Mouse (Mus musculus) CH12.LX (cell line): ENCODE measurements around the gene Cacna1i.

Source experiments
- CTCF ChIP-seq, 2 experiments: IDR thresholded peaks in 1 of 2; conservative IDR thresholded peaks in 1 of 2; 2 replicates each; pipeline ENCODE4 v1.5.1; 2011 to 2012; ENCODE audit warnings: low read depth in 2 of 2, low read length in 2 of 2, improper control_type of control experiment in 1 of 2, inconsistent platforms in 1 of 2, mild to moderate bottlenecking in 1 of 2, moderate library complexity in 1 of 2
- E2F4 ChIP-seq: IDR thresholded peaks from 2 replicates; pipeline ENCODE4 v1.6.1; 2011; ENCODE audit warnings: low read depth, low read length, improper control_type of control experiment; ENCODE audit not compliant: insufficient replicate concordance
- EP300 ChIP-seq: IDR thresholded peaks from 2 replicates; pipeline ENCODE4 v1.6.1; 2011; ENCODE audit warnings: low read length, improper control_type of control experiment
- ETS1 ChIP-seq: conservative IDR thresholded peaks from 2 replicates; pipeline ENCODE4 v1.6.1; 2012; ENCODE audit warnings: low read depth, mild to moderate bottlenecking, inconsistent platforms, low read length, improper control_type of control experiment, moderate library complexity
- KAT2A ChIP-seq: IDR thresholded peaks from 2 replicates; pipeline ENCODE4 v1.6.1; 2012; ENCODE audit warnings: low read length, improper control_type of control experiment, inconsistent platforms; ENCODE audit not compliant: insufficient replicate concordance
- MAX ChIP-seq: IDR thresholded peaks from 2 replicates; pipeline ENCODE4 v1.6.1; 2011; ENCODE audit warnings: low read length, improper control_type of control experiment
- NELFE ChIP-seq: IDR thresholded peaks from 2 replicates; pipeline ENCODE4 v1.6.1; 2011; ENCODE audit warnings: low read depth, low read length, improper control_type of control experiment
- NRF1 ChIP-seq: IDR thresholded peaks from 2 replicates; pipeline ENCODE4 v1.6.1; 2014; ENCODE audit warnings: low read depth, mild to moderate bottlenecking, inconsistent platforms, low read length, improper control_type of control experiment, moderate library complexity
- POLR2A ChIP-seq: IDR thresholded peaks from 2 replicates; pipeline ENCODE4 v1.6.1; 2011; ENCODE audit warnings: low read depth, mild to moderate bottlenecking, improper control_type of control experiment, low read length
- RCOR1 ChIP-seq: conservative IDR thresholded peaks from 2 replicates; pipeline ENCODE4 v1.6.1; 2012; ENCODE audit warnings: low read depth, mild to moderate bottlenecking, inconsistent platforms, low read length, improper control_type of control experiment
- ZKSCAN1 ChIP-seq: IDR thresholded peaks from 2 replicates; pipeline ENCODE4 v1.6.1; 2012; ENCODE audit warnings: low read depth, inconsistent platforms, low read length, improper control_type of control experiment, borderline replicate concordance
- ZMIZ1 ChIP-seq: IDR thresholded peaks from 2 replicates; pipeline ENCODE4 v1.6.1; 2012; ENCODE audit warnings: low read depth, mild to moderate bottlenecking, inconsistent platforms, low read length, improper control_type of control experiment
- ZNF384 ChIP-seq: IDR thresholded peaks from 2 replicates; pipeline ENCODE4 v1.6.1; 2012; ENCODE audit warnings: low read depth, low read length, improper control_type of control experiment, inconsistent platforms

- no peak for TF ChIP-seq KAT2A
- TF ChIP-seq POLR2A, result no peak
- TF ChIP-seq EP300, result no peak
- peak in 1 of 2 experiments; percentile 47; a peak in 2 of 4 replicates for TF ChIP-seq CTCF (conservative IDR thresholded peaks at IDR 0.05 in 1 of 2, IDR thresholded peaks at IDR 0.05 in 1 of 2; ENCODE audit: low read depth in 2 of 2, low read length in 2 of 2)
- no peak for TF ChIP-seq E2F4
- no peak for TF ChIP-seq NRF1
- no peak for TF ChIP-seq ZNF384
- no peak for TF ChIP-seq ETS1
- TF ChIP-seq ZMIZ1, result no peak
- no peak for TF ChIP-seq ZKSCAN1
- TF ChIP-seq MAX, result no peak
- no peak for TF ChIP-seq RCOR1
- TF ChIP-seq NELFE, result no peak
Measured at GRCm38 (mm10) chr15:80277107-80277506, 9.9 kb upstream of the Cacna1i start.
